Mouse (Mus musculus): Measurements from ENCODE around the gene Samd9l.
"Not testable (repeated sequence)": the region's sequence is repeated elsewhere in the genome, so short reads cannot be mapped to it uniquely, and the experiment has no call there.

The Samd9l gene

GRCm38 (mm10) chr6:3343603-3344247 lies 55.6 kb downstream of the Samd9l start:
- DNase-seq (ENCODE audit: extremely low spot score, low read depth, low spot score) = not testable (repeated sequence)

- DNase-seq (ENCODE audit: extremely low spot score, low read depth, low spot score) = no peak
Observed at GRCm38 (mm10) chr6:3341479-3341878, 57.9 kb downstream of the Samd9l start.

- not testable (repeated sequence) for DNase-seq (ENCODE audit: extremely low spot score, low read depth, low spot score)
Observed at GRCm38 (mm10) chr6:3340928-3341327, 58.4 kb downstream of the Samd9l start.

- not testable (repeated sequence) for DNase-seq (ENCODE audit: extremely low spot score, low read depth, low spot score)
Observed at GRCm38 (mm10) chr6:3339131-3339530, 60.2 kb downstream of the Samd9l start.
